Mouse (Mus musculus): ENCODE measurements around the gene Ank2.

- TF ChIP-seq POLR2A (IDR thresholded peaks at IDR 0.05; ENCODE audit: extremely low read depth, insufficient read depth, low read length) (no peak), CTCF (IDR thresholded peaks at IDR 0.05; ENCODE audit: extremely low read depth, insufficient read depth, low read length) (no peak)
Observed at GRCm38 (mm10) chr3:127530293-127530692, 31.1 kb upstream of the Ank2 start.

Data from cortical plate, adult 2 months (tissue).